Mouse (Mus musculus): Measurements from ENCODE around the gene 1700049E17Rik2. TPM values are rescaled to one million over a fixed set of nuclear protein-coding genes. Genes with fewer than 3 reads are reported as not detected.
"Not testable (repeated sequence)": the region's sequence is repeated elsewhere in the genome, so short reads cannot be mapped to it uniquely, and the experiment has no call there.

The 1700049E17Rik2 gene
- not detected for polyA plus RNA-seq (2017; shearing (Covaris generic))

- not testable (repeated sequence) for ATAC-seq
These were observed at the start of gene 1700049E17Rik2 for GRCm38 (mm10) chr14:41572911-41573310. Gene 1700049E17Rik2 (plus strand): TSS chr14:41573211.

GRCm38 (mm10) chr14:41524695-41525094 lies 48.3 kb upstream of the 1700049E17Rik2 start:
- ATAC-seq, result not testable (repeated sequence)

GRCm38 (mm10) chr14:41555483-41555882 lies 17.5 kb upstream of the 1700049E17Rik2 start, which contains the start of gene Gm7970:
Gene Gm7970 (minus strand): TSS chr14:41555583.
- ATAC-seq, result not testable (repeated sequence)

GRCm38 (mm10) chr14:41586346-41586745 lies 13.3 kb downstream of the 1700049E17Rik2 start:
- ATAC-seq, result not testable (repeated sequence)

- ATAC-seq, result not testable (repeated sequence)
These were observed 27.9 kb downstream of the 1700049E17Rik2 start for GRCm38 (mm10) chr14:41600935-41601334.

GRCm38 (mm10) chr14:41610690-41611089 lies 37.7 kb downstream of the 1700049E17Rik2 start:
- ATAC-seq, result not testable (repeated sequence)

- not testable (repeated sequence) for ATAC-seq
These were observed 49.5 kb downstream of the 1700049E17Rik2 start for GRCm38 (mm10) chr14:41622535-41622934.

GRCm38 (mm10) chr14:41624512-41624911 lies 51.5 kb downstream of the 1700049E17Rik2 start, which contains the start of gene Gm3072:
Gene Gm3072 (minus strand): TSS chr14:41624612.
- not testable (repeated sequence) for ATAC-seq

- ATAC-seq, result not testable (repeated sequence)
These were observed 57.1 kb downstream of the 1700049E17Rik2 start for GRCm38 (mm10) chr14:41630144-41630543.

Other genes starting within 250 kb of the 1700049E17Rik2 start
- gene Gm5798, start 224.6 kb upstream of the 1700049E17Rik2 start, polyA plus RNA-seq (2017; shearing (Covaris generic)), result not detected
- not detected for gene Gm7945, start 186.8 kb upstream of the 1700049E17Rik2 start, polyA plus RNA-seq (2017; shearing (Covaris generic))
- not detected for gene Gm6482, start 164.9 kb upstream of the 1700049E17Rik2 start, polyA plus RNA-seq (2017; shearing (Covaris generic))
- gene Gm7954, start 119.7 kb upstream of the 1700049E17Rik2 start, polyA plus RNA-seq (2017; shearing (Covaris generic)), result not detected
- gene Gm3486, start 83.7 kb upstream of the 1700049E17Rik2 start, polyA plus RNA-seq (2017; shearing (Covaris generic)), result not detected
- not detected for gene Gm7970, start 17.6 kb upstream of the 1700049E17Rik2 start, polyA plus RNA-seq (2017; shearing (Covaris generic))
- not detected for gene Gm3072, start 51.4 kb downstream of the 1700049E17Rik2 start, polyA plus RNA-seq (2017; shearing (Covaris generic))
- not detected for gene Gm3676, start 73.3 kb downstream of the 1700049E17Rik2 start, polyA plus RNA-seq (2017; shearing (Covaris generic))
- gene Gm8068, start 128.7 kb downstream of the 1700049E17Rik2 start, polyA plus RNA-seq (2017; shearing (Covaris generic)), result not detected
- not detected for gene Gm7929, start 177.4 kb downstream of the 1700049E17Rik2 start, polyA plus RNA-seq (2017; shearing (Covaris generic))
- gene Gm47189, start 199.2 kb downstream of the 1700049E17Rik2 start, polyA plus RNA-seq (2017; shearing (Covaris generic)), result not detected

All from inflammation-experienced regulatory T-cells, adult 6 months (primary cell).